Mouse (Mus musculus) heart, embryonic 15.5 days (tissue): ENCODE data around the gene Ogfr. TPM values are rescaled to one million over a fixed set of nuclear protein-coding genes. Genes with fewer than 3 reads are reported as not detected.

Experiments used
- ATAC-seq: fragments of 200-750 bp; cut with Nextera tagmentation; replicated peaks from 2 replicates; pipeline ENCODE4 v1.8.0; 2017; ENCODE audit warnings: low read depth, moderate TSS enrichment; ENCODE audit not compliant: insufficient number of reproducible peaks, insufficient read depth, low FRiP score
- H3K27ac ChIP-seq: fragments of 300-500 bp; sonication (generic); 2 replicates; pipeline ENCODE4 v1.5.1; 2015; ENCODE audit warnings: mild to moderate bottlenecking, inconsistent platforms
- H3K27me3 ChIP-seq: fragments of 300-500 bp; sonication (generic); 2 replicates; pipeline ENCODE4 v1.6.1; 2015; ENCODE audit warnings: inconsistent platforms
- H3K36me3 ChIP-seq: fragments of 300-500 bp; sonication (generic); 2 replicates; pipeline ENCODE4 v1.6.1; 2015; ENCODE audit warnings: mild to moderate bottlenecking, inconsistent platforms
- H3K4me1 ChIP-seq: fragments of 300-500 bp; sonication (generic); replicated peaks from 2 replicates; pipeline ENCODE4 v1.6.1; 2015; ENCODE audit warnings: inconsistent platforms
- H3K4me2 ChIP-seq: fragments of 300-500 bp; sonication (generic); 2 replicates; pipeline ENCODE4 v1.6.1; 2015; ENCODE audit warnings: inconsistent platforms, mild to moderate bottlenecking, moderate library complexity
- H3K4me3 ChIP-seq: fragments of 300-500 bp; sonication (generic); 2 replicates; pipeline ENCODE4 v1.5.1; 2015; ENCODE audit warnings: mild to moderate bottlenecking, inconsistent platforms
- H3K9ac ChIP-seq: fragments of 300-500 bp; sonication (generic); 2 replicates; pipeline ENCODE4 v1.6.1; 2015; ENCODE audit warnings: mild to moderate bottlenecking, inconsistent platforms
- H3K9me3 ChIP-seq: fragments of 300-500 bp; sonication (generic); replicated peaks from 2 replicates; pipeline ENCODE4 v1.6.1; 2016; ENCODE audit warnings: inconsistent platforms
- WGBS: fragments of 180-500 bp; shearing (Covaris S2); methylation state at CpG from one replicate; pipeline ENCODE4 v1.1.7; 2015; ENCODE audit warnings: mixed read lengths; 5-methylcytosine and 5-hydroxymethylcytosine counted together
- polyA plus RNA-seq: library from polyadenylated mRNA; unstranded; fragments of >200 nt; fragmentation: Nextera tagmentation; extraction: Ambion mirVana; gene quantifications from 2 replicates; pipeline ENCODE4 v1.2.1, GENCODE M21; 2015

Ogfr gene
- polyA plus RNA-seq, 1 experiment from 2014 or later: 42.6 TPM

- H3K36me3 ChIP-seq: peaks cover 2% of the 10 kb centered on the region; the same call in 1 of the 2 replicates
- no peak overlapping the region for H3K4me2 ChIP-seq
- no peaks in the 10 kb centered on the region for H3K9me3 ChIP-seq
- H3K27me3 ChIP-seq: peaks cover 48% of the 10 kb centered on the region
- no peak overlapping the region for H3K27ac ChIP-seq
- ATAC-seq: no peak
- 26% methylated on average over 9 of the region's 9 CpGs for WGBS
- no peak overlapping the region for H3K4me3 ChIP-seq
- no peak overlapping the region for H3K9ac ChIP-seq
- H3K4me1 ChIP-seq: peaks cover 28% of the 10 kb centered on the region
Measured at GRCm38 (mm10) chr2:180600569-180601021, 11.6 kb downstream of the Ogfr start.

- Histone ChIP-seq H3K9ac (no peak overlapping the region), H3K4me3 (no peak overlapping the region), H3K27me3 (peaks cover 10% of the 10 kb centered on the region; the same call in 1 of the 2 replicates), H3K27ac (no peak overlapping the region), H3K4me1 (peaks cover 17% of the 10 kb centered on the region), H3K4me2 (no peak overlapping the region), H3K9me3 (no peaks in the 10 kb centered on the region), H3K36me3 (no peaks in the 10 kb centered on the region)
- no peak for ATAC-seq
- WGBS: 43% methylated on average over 6 of the region's 6 CpGs
Measured at GRCm38 (mm10) chr2:180604781-180605180, 15.7 kb downstream of the Ogfr start.

- no peak for ATAC-seq
- no peaks in the 10 kb centered on the region; the same call in 1 of the 2 replicates for H3K27me3 ChIP-seq
- 74% methylated on average over 4 of the region's 4 CpGs for WGBS
- no peak overlapping the region for H3K4me3 ChIP-seq
- H3K9me3 ChIP-seq: no peaks in the 10 kb centered on the region
- H3K9ac ChIP-seq: no peak overlapping the region
- no peak overlapping the region for H3K27ac ChIP-seq
- no peaks in the 10 kb centered on the region; the same call in 1 of the 2 replicates for H3K4me1 ChIP-seq
- no peak overlapping the region for H3K4me2 ChIP-seq
- H3K36me3 ChIP-seq: no peaks in the 10 kb centered on the region
Measured at GRCm38 (mm10) chr2:180610283-180610682, 21.2 kb downstream of the Ogfr start.

GRCm38 (mm10) chr2:180611882-180612281, 22.8 kb downstream of the Ogfr start:
- H3K9me3 ChIP-seq: no peaks in the 10 kb centered on the region
- no peaks in the 10 kb centered on the region for H3K36me3 ChIP-seq
- H3K4me3 ChIP-seq: no peak overlapping the region
- no peak for ATAC-seq
- H3K4me2 ChIP-seq: no peak overlapping the region
- no peaks in the 10 kb centered on the region for H3K4me1 ChIP-seq
- WGBS: 67% methylated on average over 2 of the region's 2 CpGs
- no peak overlapping the region for H3K27ac ChIP-seq
- H3K27me3 ChIP-seq: no peaks in the 10 kb centered on the region; the same call in 1 of the 2 replicates
- H3K9ac ChIP-seq: no peak overlapping the region

- Histone ChIP-seq H3K4me1 (0 out of 2 replicates have a peak, but pooled peaks cover 2% of the 10 kb centered on the region), H3K9ac (no peak overlapping the region), H3K27me3 (peaks cover 69% of the 10 kb centered on the region)
Measured at GRCm38 (mm10) chr2:180641576-180642554, 52.8 kb downstream of the Ogfr start.

GRCm38 (mm10) chr2:180642555-180643260, 53.7 kb downstream of the Ogfr start, which contains the start of gene Tcfl5:
Gene Tcfl5, minus strand, starts transcription at chr2:180642708.
- H3K27ac ChIP-seq: no peak within 1 kb of the TSS
- 0 out of 2 replicates have a peak, but pooled peaks cover 2% of the 10 kb centered on the region for H3K4me1 ChIP-seq
- peaks cover 71% of the 10 kb centered on the region for H3K27me3 ChIP-seq
- peaks cover 18% of the 10 kb centered on the region for H3K9me3 ChIP-seq
- peak within 1 kb of the TSS; percentile 36 for H3K4me3 ChIP-seq
- WGBS: 6% methylated on average over 48 of the region's 56 CpGs
- ATAC-seq: 0 out of 2 replicates have a peak, but pooled peaks have one; percentile 18
- peak within 1 kb of the TSS; percentile 56 for H3K4me2 ChIP-seq
- H3K36me3 ChIP-seq: no peaks in the 10 kb centered on the region
- H3K9ac ChIP-seq: no peak within 1 kb of the TSS

More at GRCm38 (mm10) chr2:180641576-180642554, 52.8 kb downstream of the Ogfr start:
- Histone ChIP-seq H3K9me3 (peaks cover 18% of the 10 kb centered on the region), H3K4me3 (peak overlapping the region; percentile 36), H3K4me2 (peak overlapping the region; percentile 56), H3K36me3 (no peaks in the 10 kb centered on the region), H3K27ac (no peak overlapping the region)
- WGBS: 2% methylated on average over 88 of the region's 112 CpGs
- ATAC-seq: peak; percentile 27; the same call in 1 of the 2 replicates

GRCm38 (mm10) chr2:180643626-180644025, 54.6 kb downstream of the Ogfr start:
- H3K4me2 ChIP-seq: no peak overlapping the region
- no peak overlapping the region for H3K9ac ChIP-seq
- 0 out of 2 replicates have a peak, but pooled peaks cover 2% of the 10 kb centered on the region for H3K4me1 ChIP-seq
- H3K9me3 ChIP-seq: peaks cover 18% of the 10 kb centered on the region
- no peak for ATAC-seq
- H3K4me3 ChIP-seq: no peak overlapping the region
- no peak overlapping the region for H3K27ac ChIP-seq
- H3K36me3 ChIP-seq: no peaks in the 10 kb centered on the region
- peaks cover 65% of the 10 kb centered on the region for H3K27me3 ChIP-seq

Other genes with a start within 250 kb of the Ogfr start
- 0.26 and 1.6 TPM in 2 replicates for gene Slco4a1, start 133.0 kb upstream of the Ogfr start, polyA plus RNA-seq
- gene Ntsr1, start 89.3 kb upstream of the Ogfr start, polyA plus RNA-seq: 1.2 and 1.8 TPM in 2 replicates
- 22.3 and 24.3 TPM in 2 replicates for gene Mrgbp, start 7.9 kb upstream of the Ogfr start, polyA plus RNA-seq
- gene Col9a3, start 8.5 kb downstream of the Ogfr start, polyA plus RNA-seq: 12.7 and 30.0 TPM in 2 replicates
- 0.05 and 0.10 TPM in 2 replicates for gene Tcfl5, start 53.5 kb downstream of the Ogfr start, polyA plus RNA-seq
- gene Dido1, start 120.8 kb downstream of the Ogfr start, polyA plus RNA-seq: 14.0 and 19.0 TPM in 2 replicates
- gene Gid8, start 120.9 kb downstream of the Ogfr start, polyA plus RNA-seq: 45.3 and 47.4 TPM in 2 replicates
- 0.48 and 1.7 TPM in 2 replicates for gene Slc17a9, start 136.0 kb downstream of the Ogfr start, polyA plus RNA-seq
- not detected in 2 replicates for gene Bhlhe23, start 187.7 kb downstream of the Ogfr start, polyA plus RNA-seq